Mouse (Mus musculus) CH12F3 (cell line): ENCODE data around the gene Cobll1.

ENCODE experiments used
- in situ Hi-C: fragments of 300-500 bp; cut with MboI; formaldehyde crosslinking; loops from 2 replicates; pipeline ENCODE4 v1.14.3; 2020; ENCODE audit warnings: low sequenced_read_pairs

Gene Cobll1

GRCm38 (mm10) chr2:65199706-65200105 lies 39.5 kb downstream of the Cobll1 start:
- in situ Hi-C loops = no loop called here

- in situ Hi-C loops = no loop called here
Measured at GRCm38 (mm10) chr2:65198605-65199004, 40.6 kb downstream of the Cobll1 start.

GRCm38 (mm10) chr2:65196994-65197393 lies 42.2 kb downstream of the Cobll1 start:
- in situ Hi-C loops = no loop called here

- in situ Hi-C loops = no loop called here
Measured at GRCm38 (mm10) chr2:65195233-65196010, 43.8 kb downstream of the Cobll1 start.

GRCm38 (mm10) chr2:65193091-65193795 lies 46.0 kb downstream of the Cobll1 start:
- in situ Hi-C loops = no loop called here

GRCm38 (mm10) chr2:65191398-65191797 lies 47.8 kb downstream of the Cobll1 start:
- in situ Hi-C loops = no loop called here

GRCm38 (mm10) chr2:65189346-65189745 lies 49.9 kb downstream of the Cobll1 start:
- in situ Hi-C loops = no loop called here

- in situ Hi-C loops = no loop called here
Measured at GRCm38 (mm10) chr2:65188585-65188984, 50.6 kb downstream of the Cobll1 start.

- in situ Hi-C loops = no loop called here
Measured at GRCm38 (mm10) chr2:65187652-65188051, 51.6 kb downstream of the Cobll1 start.

GRCm38 (mm10) chr2:65187164-65187563 lies 52.0 kb downstream of the Cobll1 start:
- in situ Hi-C loops = no loop called here

- in situ Hi-C loops = no loop called here
Measured at GRCm38 (mm10) chr2:65182747-65183146, 56.5 kb downstream of the Cobll1 start.

- in situ Hi-C loops = no loop called here
Measured at GRCm38 (mm10) chr2:65181736-65182135, 57.5 kb downstream of the Cobll1 start.

GRCm38 (mm10) chr2:65181066-65181716 lies 58.0 kb downstream of the Cobll1 start:
- in situ Hi-C loops = no loop called here

GRCm38 (mm10) chr2:65175645-65176044 lies 63.6 kb downstream of the Cobll1 start:
- in situ Hi-C loops = no loop called here

GRCm38 (mm10) chr2:65172071-65172470 lies 67.1 kb downstream of the Cobll1 start:
- in situ Hi-C loops = no loop called here

- in situ Hi-C loops = no loop called here
Measured at GRCm38 (mm10) chr2:65171516-65171915, 67.7 kb downstream of the Cobll1 start.

- in situ Hi-C loops = no loop called here
Measured at GRCm38 (mm10) chr2:65170693-65171456, 68.3 kb downstream of the Cobll1 start.

GRCm38 (mm10) chr2:65170256-65170655 lies 68.9 kb downstream of the Cobll1 start:
- in situ Hi-C loops = no loop called here

- in situ Hi-C loops = no loop called here
Measured at GRCm38 (mm10) chr2:65163990-65164389, 75.2 kb downstream of the Cobll1 start.

- in situ Hi-C loops = no loop called here
Measured at GRCm38 (mm10) chr2:65162625-65163024, 76.6 kb downstream of the Cobll1 start.

GRCm38 (mm10) chr2:65161715-65162114 lies 77.5 kb downstream of the Cobll1 start:
- in situ Hi-C loops = no loop called here
